Mouse (Mus musculus): Measurements from ENCODE around the gene Anxa9.

Gene Anxa9

DNA sequence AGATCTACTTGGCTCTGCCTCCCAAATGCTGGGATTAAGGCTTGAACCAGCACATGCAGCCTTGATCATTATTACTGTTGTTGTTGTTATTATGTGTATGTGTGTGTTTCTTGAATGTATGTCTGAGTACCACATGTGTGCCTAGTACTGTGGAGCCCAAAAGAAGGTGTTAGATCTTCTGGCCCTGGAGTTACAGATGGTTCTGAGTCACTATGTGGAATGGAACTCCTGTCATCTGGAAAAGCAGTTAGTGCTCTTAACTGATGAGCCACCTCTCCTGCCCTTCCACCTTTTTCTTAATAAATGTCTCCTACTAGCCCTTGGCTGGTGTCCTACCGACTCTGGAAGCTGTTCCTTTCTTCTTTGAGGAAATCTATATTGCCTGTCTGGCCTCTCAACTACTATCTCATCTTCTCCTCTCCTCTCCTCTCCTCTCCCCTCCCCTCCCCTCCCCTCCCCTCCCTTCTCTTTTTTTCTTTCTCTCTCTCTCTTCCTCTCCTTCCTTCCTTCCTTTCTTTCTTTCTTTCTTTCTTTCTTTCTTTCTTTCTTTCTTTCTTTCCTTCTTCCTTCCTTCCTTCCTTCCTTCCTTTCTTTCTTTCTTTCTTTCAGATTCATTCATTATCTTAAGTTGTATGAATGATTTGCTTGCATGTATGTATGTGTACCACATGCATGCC is 59.2 kb downstream of the Anxa9 start:
- no peak for DNase-seq (ENCODE audit: low read depth, low spot score)

DNA sequence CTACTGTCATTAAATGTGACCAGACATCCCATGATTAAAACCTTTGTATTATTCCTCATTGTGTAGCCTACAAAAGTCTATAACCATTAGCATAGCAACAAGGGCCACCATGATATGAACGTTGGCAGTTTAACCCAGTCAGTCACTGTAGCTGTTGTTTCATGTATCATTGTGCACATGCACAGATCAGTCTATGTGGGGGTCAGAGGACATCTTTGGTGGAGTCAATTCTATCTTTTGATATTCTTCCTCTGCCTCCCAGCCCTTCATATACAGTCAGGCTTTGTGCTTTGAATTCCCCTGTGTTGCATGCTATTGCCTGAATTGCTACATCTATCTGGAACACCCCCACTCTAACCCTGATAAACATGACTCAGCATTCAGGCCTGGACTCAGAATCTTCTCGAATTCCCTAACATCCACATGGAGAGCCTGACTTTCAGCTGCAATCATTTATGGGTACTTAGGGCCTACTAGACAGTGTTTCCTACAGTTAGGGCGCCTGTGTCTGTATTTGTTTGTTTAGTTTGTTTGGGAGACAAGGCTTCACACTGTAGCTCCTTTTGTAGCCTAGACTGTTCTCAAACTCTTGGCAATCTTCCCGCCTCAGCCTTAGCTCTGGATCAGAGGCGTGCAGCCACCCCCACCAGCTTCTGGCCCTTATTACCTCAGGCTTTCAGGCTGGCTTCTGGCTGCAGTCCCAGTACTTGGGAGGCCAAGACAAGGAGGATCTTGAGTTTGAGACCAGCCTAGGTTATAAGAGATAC is 60.3 kb downstream of the Anxa9 start:
- no peak for DNase-seq (ENCODE audit: low read depth, low spot score)
